Comparison of ENCODE assay signal across 24 mouse cellular contexts in genomic region chr7:126471361-126471760, GRCm38 (mm10). TPM values are rescaled to one million over a fixed set of nuclear protein-coding genes. Genes with fewer than 3 reads are reported as not detected.
DNase-seq lines count a peak whose midpoint lies in the region; ATAC-seq and TF ChIP-seq lines count a peak whose summit lies in the region.
"Had no signal": no experiment of that assay in that cellular context is flagged by ENCODE, and none has a peak within 500 bp of the region (broad histone marks: within the 10 kb centered on the region; RNA-seq: fewer than 3 reads in every experiment).

No protein-coding gene starts in this region.

- H3K4me3 ChIP-seq in liver, embryonic 12.5 days = no peak overlapping the region
- H3K4me3 ChIP-seq in liver, embryonic 11.5 days (ENCODE audit: low read depth, low read length) = no peak overlapping the region
- H3K4me3 ChIP-seq in bone marrow, adult 2 months (replicated peaks; ENCODE audit: control insufficient read depth, low read depth, low read length) = no peak overlapping the region
- H3K4me3 ChIP-seq: forebrain, embryonic 10.5 days; forebrain, embryonic 13.5 days; heart, adult 2 months; heart, embryonic 10.5 days; heart, embryonic 13.5 days had no signal

- TF ChIP-seq CTCF in bone marrow, adult 2 months (IDR thresholded peaks at IDR 0.05; ENCODE audit: control insufficient read depth, insufficient read depth, low read length) = no peak

- no peak overlapping the region for H3K9ac ChIP-seq in liver, embryonic 12.5 days
- H3K9ac ChIP-seq in liver, embryonic 11.5 days (ENCODE audit: low read depth, low read length) = no peak overlapping the region
- H3K9ac ChIP-seq: hindbrain, embryonic 14.5 days had no signal

- H3K27me3 ChIP-seq in liver, embryonic 12.5 days (replicated peaks) = no peaks in the 10 kb centered on the region
- H3K27me3 ChIP-seq in liver, embryonic 11.5 days (replicated peaks; ENCODE audit: control insufficient read depth, insufficient read depth, low read length) = no peaks in the 10 kb centered on the region
- H3K27me3 ChIP-seq: forebrain, embryonic 13.5 days; heart, embryonic 13.5 days had no signal

- peaks cover 74% of the 10 kb centered on the region for H3K4me1 ChIP-seq in liver, embryonic 12.5 days
- peaks cover 39% of the 10 kb centered on the region for H3K4me1 ChIP-seq in liver, embryonic 11.5 days (replicated peaks; ENCODE audit: control insufficient read depth, insufficient read depth, low read length)
- H3K4me1 ChIP-seq in bone marrow, adult 2 months (ENCODE audit: control insufficient read depth, insufficient read depth, low read length) = peaks cover 9% of the 10 kb centered on the region

- no peak for TF ChIP-seq POLR2A in bone marrow, adult 2 months (IDR thresholded peaks at IDR 0.05; ENCODE audit: borderline replicate concordance, control insufficient read depth, low read depth, low read length)

- intact Hi-C loops in left cerebral cortex, postnatal 10 days (cut with DNase I) = no loop called here

- DNase-seq in liver, embryonic 11.5 days (ENCODE audit: low spot score) = no peak
- peak; percentile 52 for DNase-seq in CD4-positive helper T cell, adult 2 months (ENCODE audit: low read depth, low spot score)
- no peak for DNase-seq in left cerebral cortex, postnatal 10 days (ENCODE audit: extremely low spot score in 1 of 2, low spot score in 2 of 2)
- no peak for DNase-seq in ovary, postnatal 36 days (ENCODE audit: low spot score)
- DNase-seq: adrenal gland, adult 8-10 months; adrenal gland, postnatal 25 days; cerebellum, adult 18-20 months; cerebellum, adult 9-11 months; cerebellum, postnatal 25 days; gastrocnemius, postnatal 10 days; gastrocnemius, postnatal 36 days; heart, adult 2 months; heart, postnatal 14 days; heart, postnatal 4 days had no signal

- ATAC-seq in liver, embryonic 12.5 days = no peak
- no peak for ATAC-seq in liver, embryonic 11.5 days (replicated peaks; ENCODE audit: low FRiP score)
- ATAC-seq: forebrain, embryonic 13.5 days; forebrain, embryonic 16.5 days; hindbrain, postnatal 0 days had no signal

- H3K27ac ChIP-seq in liver, embryonic 12.5 days = no peak overlapping the region
- H3K27ac ChIP-seq in liver, embryonic 11.5 days (ENCODE audit: low read depth, low read length) = no peak overlapping the region
- peak overlapping the region; percentile 12 for H3K27ac ChIP-seq in bone marrow, adult 2 months (ENCODE audit: control insufficient read depth, insufficient read depth, low read depth, low read length, poor library complexity)
- H3K27ac ChIP-seq: forebrain, embryonic 10.5 days; forebrain, embryonic 13.5 days; heart, adult 2 months; heart, embryonic 10.5 days; heart, embryonic 13.5 days; hindbrain, embryonic 14.5 days; hindbrain, postnatal 0 days had no signal

- 76% methylated on average over 5 of the region's 5 CpGs for WGBS in liver, embryonic 12.5 days (ENCODE audit: insufficient replicate concordance)
- 77% methylated on average over 5 of the region's 5 CpGs for WGBS in liver, embryonic 11.5 days
- WGBS in bone marrow, adult 2 months = 55% methylated on average over 5 of the region's 5 CpGs

- peaks cover 66% of the 10 kb centered on the region for H3K36me3 ChIP-seq in liver, embryonic 12.5 days
- H3K36me3 ChIP-seq in liver, embryonic 11.5 days (ENCODE audit: control insufficient read depth, insufficient read depth, low read length) = peaks cover 41% of the 10 kb centered on the region

- H3K9me3 ChIP-seq in liver, embryonic 12.5 days (replicated peaks) = no peaks in the 10 kb centered on the region
- no peaks in the 10 kb centered on the region for H3K9me3 ChIP-seq in liver, embryonic 11.5 days (ENCODE audit: control insufficient read depth, low read length)
- H3K9me3 ChIP-seq: forebrain, embryonic 10.5 days; forebrain, embryonic 13.5 days; heart, embryonic 10.5 days; heart, embryonic 13.5 days had no signal

- H3K4me2 ChIP-seq in liver, embryonic 12.5 days = peak overlapping the region; percentile 9; the same call in 1 of the 2 replicates
- H3K4me2 ChIP-seq in liver, embryonic 11.5 days = no peak overlapping the region
- H3K4me2 ChIP-seq: forebrain, embryonic 13.5 days; heart, embryonic 13.5 days; hindbrain, embryonic 14.5 days had no signal

RNA-seq across cellular contexts. Expression of gene Sh2b1, which starts 3.9 kb away (rescaled TPM):
- 17.0 and 17.5 TPM in 2 replicates for polyA plus RNA-seq in liver, embryonic 12.5 days (2016; fragmentation: Nextera tagmentation; extraction: Ambion mirVana)
- polyA plus RNA-seq in liver, embryonic 11.5 days (2014; fragmentation: Nextera tagmentation; extraction: Ambion mirVana) = 26.2 and 26.4 TPM in 2 replicates
- 34.4 and 95.0 TPM in 2 replicates for polyA plus RNA-seq in bone marrow, adult 2 months (2011; ENCODE audit: insufficient read depth, insufficient read length, low replicate concordance, missing spikeins)
- 10 to 100 TPM; 68.3 to 68.6 TPM for total RNA-seq in left cerebral cortex, postnatal 10 days (2021)

RNA-seq across cellular contexts. Expression of gene Atp2a1, which starts 8.5 kb away (rescaled TPM):
- polyA plus RNA-seq in liver, embryonic 12.5 days (2016; fragmentation: Nextera tagmentation; extraction: Ambion mirVana) = 0.17 and 1.5 TPM in 2 replicates
- polyA plus RNA-seq in liver, embryonic 11.5 days (2014; fragmentation: Nextera tagmentation; extraction: Ambion mirVana) = 1.3 TPM in 2 replicates
- 12.0 and 13.4 TPM in 2 replicates for polyA plus RNA-seq in bone marrow, adult 2 months (2011; ENCODE audit: insufficient read depth, insufficient read length, low replicate concordance, missing spikeins)
- total RNA-seq in left cerebral cortex, postnatal 10 days (2021) = under 1 TPM in 1 of 2 experiments, not detected in 1; 0.20 TPM
- total RNA-seq: adrenal gland, postnatal 25 days; granulocyte monocyte progenitor cell, adult 5-6 weeks had no signal

RNA-seq across cellular contexts. Expression of gene Tufm, which starts 15.8 kb away (rescaled TPM):
- polyA plus RNA-seq in liver, embryonic 12.5 days (2016; fragmentation: Nextera tagmentation; extraction: Ambion mirVana) = 120 and 129 TPM in 2 replicates
- 193 and 211 TPM in 2 replicates for polyA plus RNA-seq in liver, embryonic 11.5 days (2014; fragmentation: Nextera tagmentation; extraction: Ambion mirVana)
- 16.7 and 36.3 TPM in 2 replicates for polyA plus RNA-seq in bone marrow, adult 2 months (2011; ENCODE audit: insufficient read depth, insufficient read length, low replicate concordance, missing spikeins)
- 100 to 1,000 TPM in 1 of 2 experiments, 10 to 100 TPM in 1; 81.6 to 103 TPM for total RNA-seq in left cerebral cortex, postnatal 10 days (2021)

RNA-seq across cellular contexts. Expression of gene Atxn2l, which starts 31.9 kb away (rescaled TPM):
- polyA plus RNA-seq in liver, embryonic 12.5 days (2016; fragmentation: Nextera tagmentation; extraction: Ambion mirVana) = 48.7 and 49.4 TPM in 2 replicates
- polyA plus RNA-seq in liver, embryonic 11.5 days (2014; fragmentation: Nextera tagmentation; extraction: Ambion mirVana) = 71.4 and 75.7 TPM in 2 replicates
- 78.5 and 156 TPM in 2 replicates for polyA plus RNA-seq in bone marrow, adult 2 months (2011; ENCODE audit: insufficient read depth, insufficient read length, low replicate concordance, missing spikeins)
- total RNA-seq in left cerebral cortex, postnatal 10 days (2021) = 100 to 1,000 TPM; 123 to 125 TPM

RNA-seq across cellular contexts. Expression of gene Rabep2, which starts 42.8 kb away (rescaled TPM):
- polyA plus RNA-seq in liver, embryonic 12.5 days (2016; fragmentation: Nextera tagmentation; extraction: Ambion mirVana) = 9.6 and 10.2 TPM in 2 replicates
- polyA plus RNA-seq in liver, embryonic 11.5 days (2014; fragmentation: Nextera tagmentation; extraction: Ambion mirVana) = 15.6 and 16.0 TPM in 2 replicates
- 10.7 and 28.6 TPM in 2 replicates for polyA plus RNA-seq in bone marrow, adult 2 months (2011; ENCODE audit: insufficient read depth, insufficient read length, low replicate concordance, missing spikeins)
- 1 to 10 TPM; 8.7 to 8.8 TPM for total RNA-seq in left cerebral cortex, postnatal 10 days (2021)
